ENCODE assay signal across 21 mouse cellular contexts in the genomic region with DNA sequence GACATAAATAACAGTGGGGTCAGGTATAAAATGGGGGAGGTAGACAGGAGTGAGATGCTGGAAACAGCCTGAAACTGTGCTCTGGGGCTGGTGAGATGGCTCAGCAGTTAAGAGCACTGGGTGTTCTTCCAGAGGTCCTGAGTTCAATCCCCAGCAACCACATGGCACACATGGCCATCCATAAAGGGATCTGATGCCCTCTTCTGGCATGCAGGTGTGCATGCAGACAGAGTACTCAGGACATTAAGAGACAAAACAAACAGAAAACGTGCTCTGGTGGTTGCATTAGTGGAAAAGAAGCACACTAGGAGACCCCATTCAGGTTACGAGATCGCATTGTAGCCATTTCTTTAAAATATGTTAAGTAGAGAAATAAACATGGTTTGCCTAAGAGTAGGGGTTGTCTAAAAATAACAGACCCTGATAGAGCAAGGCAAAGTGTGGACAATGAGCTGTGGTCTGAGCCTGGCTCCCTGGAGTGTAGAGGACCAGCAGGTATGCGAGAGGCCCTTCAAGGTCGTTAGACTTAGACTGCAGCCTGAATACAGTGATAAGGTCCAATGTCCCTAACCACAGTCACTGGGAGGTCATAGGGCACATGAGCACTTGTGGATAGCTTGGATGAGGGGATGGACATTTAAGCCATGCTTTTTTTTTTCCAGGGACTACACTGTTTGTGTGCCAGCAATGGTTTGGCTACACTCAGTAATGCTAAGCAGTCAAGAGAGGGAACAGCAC.
DNase-seq lines count a peak whose midpoint lies in the region; ATAC-seq and TF ChIP-seq lines count a peak whose summit lies in the region.
"Had no signal": no experiment of that assay in that cellular context is flagged by ENCODE, and none has a peak within 500 bp of the region (broad histone marks: within the 10 kb centered on the region; RNA-seq: fewer than 3 reads in every experiment).

No protein-coding gene starts in this region.

- DNase-seq in kidney, adult 2 months = no peak
- no peak for DNase-seq in kidney, postnatal 10 days
- DNase-seq in lung, adult 2 months = no peak
- no peak for DNase-seq in lung, postnatal 4 days
- no peak for DNase-seq in Patski (ENCODE audit: low read depth, low spot score)
- DNase-seq in thymus, adult 2 months = no peak
- no peak for DNase-seq in ovary, postnatal 10 days (ENCODE audit: low spot score)
- DNase-seq: adrenal gland, adult 2 months; cerebellum, adult 2 months; heart, postnatal 36 days; kidney, adult 18-20 months; kidney, postnatal 25 days; retina, postnatal 1 day had no signal

- H3K27me3 ChIP-seq in kidney, adult 2 months (replicated peaks; ENCODE audit: control insufficient read depth, insufficient read depth, low read length) = no peaks in the 10 kb centered on the region
- H3K27me3 ChIP-seq in E14TG2a.4 (ENCODE audit: insufficient read depth, low read length) = no peaks in the 10 kb centered on the region
- H3K27me3 ChIP-seq in Patski = no peaks in the 10 kb centered on the region
- no peaks in the 10 kb centered on the region for H3K27me3 ChIP-seq in thymus, adult 2 months (ENCODE audit: control insufficient read depth, insufficient read depth, low read length)
- H3K27me3 ChIP-seq: embryonic facial prominence, embryonic 12.5 days; forebrain, embryonic 15.5 days; heart, embryonic 13.5 days; limb, embryonic 13.5 days; stomach, embryonic 15.5 days had no signal

- in situ Hi-C loops in Patski (cut with MboI; ENCODE audit: low pct_unique_long_range_greater_than_20kb) = loop anchor here (5.0 to 10.0 kb wide), 3 partner anchors 158 to 560 kb away; no protein-coding TSS in a partner anchor

- H3K36me3 ChIP-seq in kidney, adult 2 months (ENCODE audit: control insufficient read depth, insufficient read depth, low read length) = no peaks in the 10 kb centered on the region
- H3K36me3 ChIP-seq in E14TG2a.4 (ENCODE audit: insufficient read depth, low read length) = no peaks in the 10 kb centered on the region
- H3K36me3 ChIP-seq in thymus, adult 2 months (ENCODE audit: control insufficient read depth, insufficient read depth, low read length) = no peaks in the 10 kb centered on the region
- H3K36me3 ChIP-seq: embryonic facial prominence, embryonic 12.5 days; forebrain, embryonic 15.5 days; stomach, embryonic 15.5 days had no signal

- ATAC-seq in Patski = no peak
- ATAC-seq: forebrain, embryonic 15.5 days; hindbrain, embryonic 16.5 days had no signal

- 0 out of 2 replicates have a peak, but pooled peaks have one; percentile 15 for TF ChIP-seq CTCF in kidney, adult 2 months (conservative IDR thresholded peaks at IDR 0.05; ENCODE audit: insufficient read depth, insufficient read length, low read depth, low read length)
- peak; percentile 14; the same call in 1 of the 2 replicates for TF ChIP-seq CTCF in lung, adult 2 months (IDR thresholded peaks at IDR 0.05; ENCODE audit: insufficient read depth, low read length)
- TF ChIP-seq CTCF in E14TG2a.4 (conservative IDR thresholded peaks at IDR 0.05; ENCODE audit: low read length) (peak; percentile 10; the same call in 1 of the 2 replicates), Patski (IDR thresholded peaks at IDR 0.05) (peak; percentile 62)
- no peak for TF ChIP-seq CTCF in thymus, adult 2 months (IDR thresholded peaks at IDR 0.05; ENCODE audit: borderline replicate concordance, control insufficient read depth, extremely low read depth, insufficient read depth, low read length, poor library complexity)

- no peaks in the 10 kb centered on the region for H3K9me3 ChIP-seq in E14TG2a.4 (ENCODE audit: low read length)
- H3K9me3 ChIP-seq: embryonic facial prominence, embryonic 12.5 days; forebrain, embryonic 15.5 days; heart, embryonic 13.5 days; limb, embryonic 13.5 days; stomach, embryonic 15.5 days had no signal

- H3K4me1 ChIP-seq in kidney, adult 2 months (ENCODE audit: control insufficient read depth, insufficient read depth, low read length) = no peaks in the 10 kb centered on the region
- no peaks in the 10 kb centered on the region for H3K4me1 ChIP-seq in lung, adult 2 months (ENCODE audit: control insufficient read depth, insufficient read depth, low read length)
- peaks cover 7% of the 10 kb centered on the region; the same call in 1 of the 2 replicates for H3K4me1 ChIP-seq in E14TG2a.4 (replicated peaks; ENCODE audit: low read depth, low read length)
- H3K4me1 ChIP-seq in thymus, adult 2 months (replicated peaks; ENCODE audit: control insufficient read depth, insufficient read depth, low read length) = no peaks in the 10 kb centered on the region
- H3K4me1 ChIP-seq: embryonic facial prominence, embryonic 12.5 days; forebrain, embryonic 15.5 days; stomach, embryonic 15.5 days had no signal

- H3K27ac ChIP-seq in kidney, adult 2 months (ENCODE audit: insufficient read depth, low read depth, low read length) = no peak overlapping the region
- H3K27ac ChIP-seq in thymus, adult 2 months (ENCODE audit: control insufficient read depth, insufficient read depth, low read length) = no peak overlapping the region
- H3K27ac ChIP-seq: embryonic facial prominence, embryonic 12.5 days; forebrain, embryonic 15.5 days; heart, embryonic 13.5 days; limb, embryonic 13.5 days; stomach, embryonic 15.5 days had no signal

- no peak overlapping the region for H3K4me3 ChIP-seq in kidney, adult 2 months (ENCODE audit: insufficient read depth, low read depth, low read length)
- no peak overlapping the region for H3K4me3 ChIP-seq in lung, adult 2 months (replicated peaks; ENCODE audit: extremely low read depth, low read depth, low read length)
- no peak overlapping the region for H3K4me3 ChIP-seq in E14TG2a.4 (replicated peaks; ENCODE audit: low read length)
- no peak overlapping the region for H3K4me3 ChIP-seq in thymus, adult 2 months (ENCODE audit: control insufficient read depth, insufficient read depth, low read length)
- H3K4me3 ChIP-seq: embryonic facial prominence, embryonic 12.5 days; erythroblast, embryonic 14.5 days; forebrain, embryonic 15.5 days; heart, embryonic 13.5 days; limb, embryonic 13.5 days; stomach, embryonic 15.5 days had no signal

- CTCF ChIA-PET in Patski (lab: Charles Lee) = no interaction called here

- WGBS in kidney, adult 2 months = 75% methylated on average over 5 of the region's 5 CpGs
- WGBS in lung, adult 2 months = 64% methylated on average over 5 of the region's 5 CpGs
- WGBS in thymus, adult 2 months = 89% methylated on average over 5 of the region's 5 CpGs

- POLR2A ChIA-PET in Patski (lab: Charles Lee) = no interaction called here

- no peak for TF ChIP-seq POLR2A in kidney, adult 2 months (IDR thresholded peaks at IDR 0.05; ENCODE audit: low read depth, low read length)
- TF ChIP-seq POLR2A in lung, adult 2 months (IDR thresholded peaks at IDR 0.05; ENCODE audit: borderline replicate concordance, extremely low read depth, low read depth, low read length) = no peak
- no peak for TF ChIP-seq POLR2A in thymus, adult 2 months (IDR thresholded peaks at IDR 0.05; ENCODE audit: control insufficient read depth, extremely low read depth, insufficient read depth, low read length, poor library complexity)
